Mouse (Mus musculus) bone marrow macrophage, adult 2 months (primary cell): ENCODE measurements around the gene Slc22a18. TPM values are rescaled to one million over a fixed set of nuclear protein-coding genes. Genes with fewer than 3 reads are reported as not detected.

ENCODE experiments used
- H3K27ac ChIP-seq: 2 replicates; pipeline ENCODE4 v1.5.1; 2012; ENCODE audit warnings: low read depth, low read length; ENCODE audit not compliant: insufficient read depth
- H3K4me1 ChIP-seq: 2 replicates; pipeline ENCODE4 v1.6.1; 2012; ENCODE audit warnings: low read length; ENCODE audit not compliant: control insufficient read depth, insufficient read depth
- H3K4me3 ChIP-seq: 2 replicates; pipeline ENCODE4 v1.5.1; 2012; ENCODE audit warnings: mild to moderate bottlenecking, low read length, moderate library complexity; ENCODE audit not compliant: insufficient read depth
- CTCF ChIP-seq: IDR thresholded peaks from 2 replicates; pipeline ENCODE4 v1.5.1; 2012; ENCODE audit warnings: low read depth, mild to moderate bottlenecking, low read length, moderate library complexity
- POLR2A ChIP-seq: IDR thresholded peaks from 2 replicates; pipeline ENCODE4 v1.6.1; 2012; ENCODE audit warnings: mild to moderate bottlenecking, low read depth, low read length, borderline replicate concordance
- polyA plus RNA-seq: library from polyadenylated mRNA; stranded (reverse); fragments of >200 nt; gene quantifications from 2 replicates; pipeline ENCODE4 v1.2.4, GENCODE M21; 2012; ENCODE audit not compliant: missing spikeins, insufficient read depth, insufficient read length

Slc22a18 gene
- polyA plus RNA-seq: 1.6 and 2.4 TPM in 2 replicates

- peak within 1 kb of the TSS; percentile 44 for H3K4me3 ChIP-seq
- H3K4me1 ChIP-seq: peaks cover 3% of the 10 kb centered on the region; the same call in 1 of the 2 replicates
- no peak for TF ChIP-seq CTCF
- no peak for TF ChIP-seq POLR2A
- no peak within 1 kb of the TSS for H3K27ac ChIP-seq
Measured at GRCm38 (mm10) chr7:143473347-143474101, at the start of gene Slc22a18. Gene Slc22a18 (plus strand): TSS chr7:143473736.

- TF ChIP-seq POLR2A (no peak), CTCF (no peak)
- Histone ChIP-seq H3K4me3 (no peak overlapping the region), H3K4me1 (no peaks in the 10 kb centered on the region), H3K27ac (no peak overlapping the region)
Measured at GRCm38 (mm10) chr7:143428142-143428813, 45.3 kb upstream of the Slc22a18 start.

GRCm38 (mm10) chr7:143428814-143429499 is 44.6 kb upstream of the Slc22a18 start:
- TF ChIP-seq POLR2A (no peak), CTCF (no peak)
- H3K4me1 ChIP-seq: no peaks in the 10 kb centered on the region
- H3K27ac ChIP-seq: no peak overlapping the region
- no peak overlapping the region for H3K4me3 ChIP-seq

- TF ChIP-seq CTCF: no peak
- no peak for TF ChIP-seq POLR2A
- H3K4me1 ChIP-seq: no peaks in the 10 kb centered on the region
- no peak overlapping the region for H3K27ac ChIP-seq
- no peak overlapping the region for H3K4me3 ChIP-seq
Measured at GRCm38 (mm10) chr7:143432631-143433030, 40.9 kb upstream of the Slc22a18 start.

GRCm38 (mm10) chr7:143433331-143433730 is 40.2 kb upstream of the Slc22a18 start:
- TF ChIP-seq CTCF (no peak), POLR2A (no peak)
- no peak overlapping the region for H3K27ac ChIP-seq
- H3K4me3 ChIP-seq: no peak overlapping the region
- no peaks in the 10 kb centered on the region for H3K4me1 ChIP-seq

- Histone ChIP-seq H3K27ac (no peak overlapping the region), H3K4me3 (no peak overlapping the region), H3K4me1 (no peaks in the 10 kb centered on the region)
- TF ChIP-seq CTCF (no peak), POLR2A (no peak)
Measured at GRCm38 (mm10) chr7:143437231-143437893, 36.2 kb upstream of the Slc22a18 start.

GRCm38 (mm10) chr7:143437894-143438581 is 35.5 kb upstream of the Slc22a18 start:
- TF ChIP-seq CTCF: no peak
- TF ChIP-seq POLR2A: no peak
- H3K27ac ChIP-seq: no peak overlapping the region

GRCm38 (mm10) chr7:143438965-143439364 is 34.6 kb upstream of the Slc22a18 start:
- TF ChIP-seq POLR2A (no peak), CTCF (no peak)
- Histone ChIP-seq H3K4me3 (no peak overlapping the region), H3K27ac (no peak overlapping the region), H3K4me1 (no peaks in the 10 kb centered on the region)

More at GRCm38 (mm10) chr7:143437894-143438581, 35.5 kb upstream of the Slc22a18 start:
- Histone ChIP-seq H3K4me3 (no peak overlapping the region), H3K4me1 (no peaks in the 10 kb centered on the region)

- no peak for TF ChIP-seq CTCF
- TF ChIP-seq POLR2A: no peak
Measured at GRCm38 (mm10) chr7:143444580-143444954, 29.0 kb upstream of the Slc22a18 start.

More at GRCm38 (mm10) chr7:143444580-143444954, 29.0 kb upstream of the Slc22a18 start:
- Histone ChIP-seq H3K4me3 (no peak overlapping the region), H3K4me1 (no peaks in the 10 kb centered on the region), H3K27ac (no peak overlapping the region)
